Mouse (Mus musculus) kidney, adult 9 months (tissue): ENCODE results near the gene Ubr4.

Source experiments
- DNase-seq: peaks from one replicate; pipeline ENCODE4 v3.0.0; 2022

Gene Ubr4

DNA sequence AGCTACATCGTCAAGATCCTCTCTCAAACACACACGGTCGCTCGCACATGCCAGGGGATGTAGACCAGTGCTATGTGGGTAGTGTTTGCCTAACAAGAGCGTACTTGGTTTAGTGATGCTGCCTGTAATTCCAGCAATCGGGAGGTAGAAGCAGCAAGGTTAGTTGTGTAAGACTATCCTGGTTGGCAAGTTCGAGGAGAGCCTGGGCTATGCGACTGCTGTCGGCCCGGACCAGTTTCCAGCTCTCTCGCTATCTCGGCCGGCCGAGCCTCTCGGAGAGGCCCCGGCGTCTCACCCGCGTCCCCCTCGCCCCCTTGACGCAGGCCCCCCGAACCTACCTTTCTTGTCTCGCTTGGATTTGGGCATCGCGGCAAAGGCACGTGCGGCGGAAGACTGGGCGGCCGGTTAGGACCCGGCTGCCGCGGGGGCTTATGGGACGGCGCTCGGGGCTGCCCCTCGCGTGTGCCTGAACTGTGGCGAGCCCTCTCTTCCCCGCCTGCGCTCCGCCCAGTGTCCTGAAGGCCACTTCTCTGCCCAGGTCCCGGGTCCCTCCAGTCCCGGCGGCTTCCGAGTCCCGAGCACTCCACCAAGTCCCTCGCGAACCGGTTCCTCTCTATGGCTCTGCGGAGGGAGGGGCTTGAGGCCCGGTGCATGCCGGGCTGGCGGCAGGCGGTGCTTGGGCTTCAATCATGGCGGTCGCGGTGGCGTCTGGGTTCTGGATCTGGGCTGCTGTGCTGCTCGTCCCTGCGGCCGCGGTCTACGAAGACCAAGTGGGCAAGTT is at the start of gene Ubr4, which contains the start of the genes Mrto4 and Emc1:
Ubr4 (plus strand) TSS at position 679 of the 781 bp plus-strand sequence.
Mrto4 (minus strand) TSS at position 646 of the 781 bp plus-strand sequence.
Emc1 (plus strand) TSS at position 657 of the 781 bp plus-strand sequence.
- DNase-seq = peak; percentile 86

GRCm38 (mm10) chr4:139305521-139305920 is 46.9 kb upstream of the Ubr4 start:
- DNase-seq = no peak

DNA sequence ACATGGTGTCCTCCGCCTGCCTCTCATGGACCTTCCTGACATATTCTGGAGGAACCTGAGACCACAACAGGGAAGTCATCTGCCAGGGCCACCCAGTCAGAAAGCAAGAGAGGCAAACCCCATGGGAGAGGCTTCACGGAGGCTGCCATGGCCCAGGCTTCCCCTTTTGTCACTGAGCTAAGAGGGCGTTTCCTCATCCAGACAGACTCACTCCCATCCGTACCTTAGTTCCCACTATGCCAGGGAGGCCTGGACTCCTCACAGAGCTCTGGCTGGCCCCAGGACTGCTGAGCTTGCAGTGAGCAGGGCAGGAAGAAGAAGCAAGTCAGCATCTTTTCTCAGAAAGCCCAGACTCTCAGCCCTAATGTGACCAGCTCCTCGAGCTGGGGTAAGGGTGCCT is 44.5 kb upstream of the Ubr4 start:
- DNase-seq = peak; percentile 66

GRCm38 (mm10) chr4:139309651-139310050 is 42.8 kb upstream of the Ubr4 start:
- no peak for DNase-seq

DNA sequence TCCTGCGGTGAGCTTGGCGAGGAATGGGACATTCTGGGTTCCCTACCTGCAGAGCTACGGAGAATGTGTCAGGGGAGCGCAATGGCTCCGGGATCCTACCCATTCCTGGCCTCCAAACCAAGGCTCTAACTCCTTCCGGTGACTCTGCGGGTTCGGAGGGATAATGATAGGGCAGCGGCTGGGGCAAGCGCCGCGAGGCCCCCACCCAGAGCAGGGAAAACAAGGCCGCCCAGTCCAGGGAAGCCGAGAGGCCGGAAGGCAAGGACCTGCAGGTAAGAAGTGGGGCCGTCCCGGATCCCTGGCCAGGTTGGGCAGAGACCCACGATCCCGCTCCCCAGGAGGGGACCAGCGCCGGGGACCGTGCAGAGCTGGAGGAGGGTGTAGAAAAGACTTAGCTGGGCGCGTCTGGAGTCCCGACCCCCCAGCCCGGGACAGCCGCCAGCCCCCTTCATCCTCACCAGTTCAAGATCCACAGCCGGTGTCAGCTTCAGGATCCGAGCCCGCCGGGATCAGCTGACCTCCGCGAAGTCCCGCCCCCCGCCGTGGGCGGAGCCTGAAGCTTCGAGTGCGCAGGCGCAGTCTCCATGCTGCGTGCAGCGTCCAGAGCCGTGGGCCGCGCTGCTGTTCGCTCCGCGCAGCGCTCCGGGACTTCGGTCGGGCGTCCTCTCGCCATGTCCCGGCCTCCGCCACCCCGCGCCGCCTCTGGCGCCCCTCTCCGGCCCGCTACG is 42.1 kb upstream of the Ubr4 start, which contains the start of the genes Pqlc2 and Akr7a5:
Pqlc2 (minus strand) TSS at position 538 of the 728 bp plus-strand sequence.
Akr7a5 (plus strand) TSS at position 574 of the 728 bp plus-strand sequence.
- DNase-seq = peak; percentile 98

DNA sequence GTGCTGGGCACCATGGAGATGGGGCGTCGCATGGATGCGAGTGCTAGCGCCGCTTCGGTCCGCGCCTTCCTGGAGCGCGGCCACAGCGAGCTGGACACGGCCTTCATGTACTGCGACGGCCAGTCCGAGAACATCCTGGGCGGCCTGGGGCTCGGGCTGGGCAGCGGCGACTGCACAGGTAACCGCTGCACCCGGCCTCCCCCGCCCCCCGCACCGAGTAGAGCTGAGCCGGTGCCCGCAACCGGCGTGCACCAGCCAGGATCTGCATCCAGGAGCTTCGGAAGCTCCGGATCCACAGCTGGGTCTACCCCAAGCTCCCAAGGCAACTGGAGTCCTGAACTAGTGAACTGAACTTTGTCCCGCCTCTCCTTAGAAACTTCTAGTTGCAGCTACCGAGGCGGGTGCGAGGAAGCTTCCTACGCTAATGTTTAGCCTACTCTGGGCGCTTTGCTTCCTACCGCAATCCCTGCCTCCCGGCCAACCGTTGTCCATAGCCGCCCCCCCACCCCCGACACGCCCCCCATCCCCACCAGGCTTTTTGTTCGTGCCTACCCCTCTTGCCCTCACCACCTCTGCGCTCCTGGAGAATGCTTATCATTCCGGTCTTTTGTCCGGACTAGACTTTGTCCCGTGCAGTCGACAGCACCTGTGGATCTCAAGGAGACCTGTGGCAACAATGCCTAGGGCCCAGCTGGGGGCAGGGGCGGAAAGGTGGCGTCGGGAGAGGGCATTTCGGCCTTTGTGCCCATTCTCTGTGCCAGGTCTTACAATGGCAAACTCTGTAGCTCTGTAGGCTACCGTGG is 41.3 kb upstream of the Ubr4 start:
- DNase-seq = peak; percentile 70

GRCm38 (mm10) chr4:139311707-139312106 is 40.7 kb upstream of the Ubr4 start:
- DNase-seq = peak; percentile 44

GRCm38 (mm10) chr4:139312632-139313031 is 39.8 kb upstream of the Ubr4 start:
- DNase-seq = peak; percentile 52

DNA sequence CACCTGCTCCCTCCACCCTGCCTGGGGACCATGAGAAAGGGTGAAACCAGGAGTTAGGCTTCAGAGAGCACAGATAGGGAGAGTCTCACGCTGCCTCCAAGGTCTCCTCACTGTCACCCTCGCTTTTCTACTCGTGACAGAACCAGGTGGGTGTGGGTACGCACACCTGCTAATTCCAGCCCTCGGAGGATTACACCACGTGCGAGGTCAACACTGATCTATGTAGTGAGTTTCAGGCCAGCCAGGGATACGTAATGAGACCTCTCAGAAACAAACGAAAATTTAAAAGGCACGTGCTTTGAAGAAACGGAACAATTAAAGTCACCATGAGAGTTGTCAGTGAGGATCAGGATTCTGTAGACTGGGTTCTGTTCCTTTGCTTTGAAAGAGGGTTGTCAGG is 34.0 kb upstream of the Ubr4 start:
- DNase-seq = no peak

- no peak for DNase-seq
These were observed 32.7 kb upstream of the Ubr4 start for GRCm38 (mm10) chr4:139319740-139320139.

GRCm38 (mm10) chr4:139330605-139331004 is 21.8 kb upstream of the Ubr4 start:
- DNase-seq = peak; percentile 91

GRCm38 (mm10) chr4:139334631-139335295 is 17.6 kb upstream of the Ubr4 start:
- peak; percentile 75 for DNase-seq

DNA sequence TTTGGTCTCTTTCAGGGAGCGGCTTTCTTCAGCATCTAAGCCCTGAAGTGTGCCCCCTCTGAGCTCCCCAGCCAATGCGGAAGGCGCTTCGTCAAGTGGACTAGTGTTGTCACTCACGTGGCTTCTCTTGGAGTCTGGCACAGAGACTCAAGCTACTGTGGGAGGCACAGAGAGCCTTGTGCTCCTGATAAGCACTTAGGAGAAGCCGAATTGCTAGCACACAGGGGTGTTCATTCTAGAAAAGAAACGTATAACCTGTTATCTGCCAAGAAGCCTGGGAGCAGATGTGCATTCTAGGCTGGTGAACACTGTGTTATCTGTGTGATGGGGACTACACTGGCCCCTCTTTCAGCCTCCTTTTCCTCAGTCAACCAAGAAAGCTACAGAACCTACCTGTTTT is 16.9 kb upstream of the Ubr4 start:
- no peak for DNase-seq

DNA sequence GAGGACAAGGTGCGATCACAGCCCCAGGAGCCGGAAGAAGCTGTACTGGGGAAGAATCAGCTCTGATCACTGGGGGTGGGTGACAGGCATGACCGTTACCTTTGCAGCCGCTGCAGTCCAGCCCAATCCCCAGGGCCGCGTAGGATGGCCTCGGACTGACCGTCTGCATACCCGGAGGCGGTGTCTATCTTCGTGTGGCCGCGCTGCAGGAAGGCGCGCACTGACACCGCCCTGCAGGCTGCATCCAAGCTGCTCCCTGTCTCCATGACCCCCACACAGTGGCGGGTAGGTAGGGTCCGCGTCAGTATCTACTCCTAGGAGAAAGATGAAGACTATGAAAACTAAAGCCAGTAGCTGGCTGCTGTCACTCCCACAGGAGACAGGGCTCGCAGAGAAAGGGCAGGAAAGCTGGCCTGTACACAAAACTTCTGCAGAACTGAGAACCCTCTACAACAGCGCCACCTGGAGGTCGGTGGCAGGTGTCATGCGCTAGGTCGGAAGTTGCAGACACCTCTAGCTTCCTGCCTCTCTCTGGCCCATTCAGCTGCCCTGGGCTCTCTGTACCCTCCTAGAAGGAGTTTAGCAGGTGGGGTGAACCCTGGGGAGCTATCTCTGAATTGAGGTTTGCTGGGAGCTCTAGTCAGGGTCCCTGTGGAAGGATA is 15.5 kb upstream of the Ubr4 start:
- peak; percentile 87 for DNase-seq

DNA sequence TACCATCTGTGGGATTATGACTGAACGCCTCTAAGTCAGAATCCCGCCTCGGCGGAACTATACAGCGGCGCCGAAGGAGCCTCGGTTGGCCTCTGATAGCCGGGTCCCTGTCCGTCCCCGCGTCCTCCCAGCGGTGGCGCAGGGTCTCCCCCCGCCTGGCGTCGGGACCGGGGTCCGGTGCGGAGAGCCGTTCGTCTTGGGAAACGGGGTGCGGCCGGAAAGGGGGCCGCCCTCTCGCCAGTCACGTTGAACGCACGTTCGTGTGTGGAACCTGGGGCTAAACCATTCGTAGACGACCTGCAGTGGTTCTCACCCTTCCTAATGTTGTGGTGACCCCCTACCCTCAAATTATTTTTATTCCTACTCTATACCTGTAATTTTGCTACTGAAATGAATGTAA is 14.3 kb upstream of the Ubr4 start:
- DNase-seq = no peak

- no peak for DNase-seq
These were observed 11.6 kb upstream of the Ubr4 start for GRCm38 (mm10) chr4:139340835-139341234.

GRCm38 (mm10) chr4:139341556-139342233 is 10.7 kb upstream of the Ubr4 start:
- peak; percentile 55 for DNase-seq

DNA sequence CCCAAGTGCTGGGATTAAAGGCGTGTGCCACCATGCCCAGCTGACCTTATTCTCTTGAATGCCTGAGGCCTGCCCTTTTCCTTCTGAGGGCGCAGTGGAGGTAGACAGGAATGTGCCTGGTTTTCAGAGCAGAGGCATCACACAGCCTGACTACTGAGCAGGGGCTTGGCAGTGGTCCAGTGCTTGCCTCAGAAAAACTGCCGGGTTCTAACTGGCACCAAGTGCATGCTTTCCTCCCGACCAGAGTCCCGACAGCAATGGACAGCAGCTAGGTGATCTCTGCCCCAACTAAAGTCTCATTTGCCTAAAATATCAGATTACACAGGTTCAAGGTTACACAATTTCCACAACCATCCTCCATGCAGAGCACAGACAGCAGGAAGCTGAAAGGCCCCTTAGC is 8.7 kb upstream of the Ubr4 start:
- peak; percentile 67 for DNase-seq

DNA sequence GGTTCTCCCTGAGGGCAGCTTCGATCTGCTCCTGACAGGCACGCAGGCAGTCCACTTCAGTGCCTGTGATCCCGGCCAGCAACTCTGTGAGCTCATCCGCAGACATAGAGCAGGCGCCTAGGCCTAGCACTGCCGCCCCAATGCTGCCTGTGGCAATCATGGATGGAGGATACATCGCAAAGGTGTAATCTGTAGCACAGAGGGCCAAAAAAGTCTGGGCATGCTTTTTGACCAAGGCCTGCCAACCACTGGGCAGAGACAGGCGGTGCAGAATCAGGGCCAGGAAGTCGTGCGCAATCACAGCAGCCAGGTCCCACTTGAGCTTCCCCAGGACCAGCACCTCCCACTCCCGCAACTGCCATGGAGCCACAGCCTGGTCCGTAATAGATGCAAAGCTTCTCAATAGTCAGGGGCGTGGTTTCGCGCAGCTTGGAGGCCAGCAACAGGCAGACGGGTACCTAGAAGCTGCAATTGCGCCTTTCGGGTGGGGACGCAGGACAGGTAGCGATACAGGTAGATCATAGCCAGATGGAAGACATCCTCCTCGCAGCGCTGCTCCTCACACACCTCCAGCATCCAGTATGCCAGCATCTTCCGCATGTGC is 6.9 kb upstream of the Ubr4 start:
- no peak for DNase-seq

DNA sequence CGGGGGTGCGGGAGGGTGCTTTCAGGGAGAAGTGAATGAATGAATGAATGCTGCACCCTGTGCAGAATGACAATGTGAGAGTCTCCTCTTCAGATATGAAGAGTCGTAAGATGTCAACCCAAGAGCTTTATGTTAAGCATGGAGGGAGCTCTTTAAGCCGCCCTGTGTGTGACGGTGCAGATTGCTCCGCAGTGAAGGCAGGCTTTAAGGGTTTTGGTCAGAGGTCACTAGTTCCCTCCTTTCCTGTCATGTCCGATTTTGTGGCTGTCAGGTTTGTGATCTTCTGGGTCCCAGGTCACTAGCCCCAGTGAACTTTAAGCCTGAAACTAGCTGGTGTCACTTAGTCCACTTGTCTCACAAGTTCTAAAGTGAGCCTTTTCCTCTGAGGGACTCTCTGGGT is 423 bp downstream of the Ubr4 start:
- DNase-seq = no peak

GRCm38 (mm10) chr4:139357211-139357610 is 4.8 kb downstream of the Ubr4 start:
- no peak for DNase-seq
